Mouse (Mus musculus): Measurements from ENCODE around the gene Zmynd12. TPM values are rescaled to one million over a fixed set of nuclear protein-coding genes. Genes with fewer than 3 reads are reported as not detected.

Zmynd12 gene
- polyA plus RNA-seq, 1 experiment from 2014 or later, result 0.23 TPM

GRCm38 (mm10) chr4:119473150-119473549, 50.5 kb downstream of the Zmynd12 start:
- Histone ChIP-seq H3K4me3 (ENCODE audit: low read depth, low read length) (no peak overlapping the region), H3K4me2 (replicated peaks; ENCODE audit: low read depth, low read length) (no peak overlapping the region), H3K27me3 (ENCODE audit: control insufficient read depth, insufficient read depth, low read length) (no peaks in the 10 kb centered on the region), H3K9ac (ENCODE audit: low read depth, low read length) (no peak overlapping the region), H3K36me3 (ENCODE audit: control insufficient read depth, insufficient read depth, low read length) (no peaks in the 10 kb centered on the region), H3K4me1 (replicated peaks; ENCODE audit: control insufficient read depth, insufficient read depth, low read length) (no peaks in the 10 kb centered on the region), H3K27ac (ENCODE audit: low read depth, low read length) (no peak overlapping the region), H3K9me3 (ENCODE audit: control insufficient read depth, low read length) (no peaks in the 10 kb centered on the region)
- no peak for ATAC-seq (ENCODE audit: low FRiP score)
- 66% methylated on average over 5 of the region's 5 CpGs for WGBS
- DNase-seq (ENCODE audit: low spot score), result no peak

- H3K4me1 ChIP-seq (replicated peaks; ENCODE audit: control insufficient read depth, insufficient read depth, low read length), result no peaks in the 10 kb centered on the region
- WGBS, result 60% methylated on average over 9 of the region's 9 CpGs
- ATAC-seq (ENCODE audit: low FRiP score), result no peak
- no peak overlapping the region for H3K4me3 ChIP-seq (ENCODE audit: low read depth, low read length)
- no peaks in the 10 kb centered on the region for H3K27me3 ChIP-seq (ENCODE audit: control insufficient read depth, insufficient read depth, low read length)
- H3K9me3 ChIP-seq (ENCODE audit: control insufficient read depth, low read length), result no peaks in the 10 kb centered on the region
- H3K4me2 ChIP-seq (replicated peaks; ENCODE audit: low read depth, low read length), result no peak overlapping the region
- H3K27ac ChIP-seq (ENCODE audit: low read depth, low read length), result no peak overlapping the region
- no peak overlapping the region for H3K9ac ChIP-seq (ENCODE audit: low read depth, low read length)
- H3K36me3 ChIP-seq (ENCODE audit: control insufficient read depth, insufficient read depth, low read length), result no peaks in the 10 kb centered on the region
- no peak for DNase-seq (ENCODE audit: low spot score)
These were observed 60.4 kb downstream of the Zmynd12 start for GRCm38 (mm10) chr4:119483051-119483450.

GRCm38 (mm10) chr4:119484882-119485281, 62.3 kb downstream of the Zmynd12 start:
- ATAC-seq (ENCODE audit: low FRiP score), result no peak
- DNase-seq (ENCODE audit: low spot score), result no peak
- Histone ChIP-seq H3K4me3 (ENCODE audit: low read depth, low read length) (no peak overlapping the region), H3K9me3 (ENCODE audit: control insufficient read depth, low read length) (no peaks in the 10 kb centered on the region), H3K27ac (ENCODE audit: low read depth, low read length) (no peak overlapping the region), H3K36me3 (ENCODE audit: control insufficient read depth, insufficient read depth, low read length) (no peaks in the 10 kb centered on the region), H3K9ac (ENCODE audit: low read depth, low read length) (no peak overlapping the region), H3K4me2 (replicated peaks; ENCODE audit: low read depth, low read length) (no peak overlapping the region), H3K27me3 (ENCODE audit: control insufficient read depth, insufficient read depth, low read length) (no peaks in the 10 kb centered on the region), H3K4me1 (replicated peaks; ENCODE audit: control insufficient read depth, insufficient read depth, low read length) (no peaks in the 10 kb centered on the region)
- 82% methylated on average over 7 of the region's 7 CpGs for WGBS

GRCm38 (mm10) chr4:119489666-119490065, 67.1 kb downstream of the Zmynd12 start:
- no peak overlapping the region for H3K4me2 ChIP-seq (replicated peaks; ENCODE audit: low read depth, low read length)
- no peak for DNase-seq (ENCODE audit: low spot score)
- WGBS, result 86% methylated on average over 10 of the region's 10 CpGs
- no peak overlapping the region for H3K4me3 ChIP-seq (ENCODE audit: low read depth, low read length)
- peaks cover 6% of the 10 kb centered on the region; the same call in 1 of the 2 replicates for H3K27me3 ChIP-seq (ENCODE audit: control insufficient read depth, insufficient read depth, low read length)
- no peak overlapping the region for H3K27ac ChIP-seq (ENCODE audit: low read depth, low read length)
- H3K4me1 ChIP-seq (replicated peaks; ENCODE audit: control insufficient read depth, insufficient read depth, low read length), result no peaks in the 10 kb centered on the region
- H3K9ac ChIP-seq (ENCODE audit: low read depth, low read length), result no peak overlapping the region
- no peak for ATAC-seq (ENCODE audit: low FRiP score)
- no peaks in the 10 kb centered on the region for H3K9me3 ChIP-seq (ENCODE audit: control insufficient read depth, low read length)
- no peaks in the 10 kb centered on the region for H3K36me3 ChIP-seq (ENCODE audit: control insufficient read depth, insufficient read depth, low read length)

- DNase-seq (ENCODE audit: low spot score) (peak; percentile 54), ATAC-seq (ENCODE audit: low FRiP score) (no peak)
- H3K36me3 ChIP-seq (ENCODE audit: control insufficient read depth, insufficient read depth, low read length), result no peaks in the 10 kb centered on the region
- no peak overlapping the region for H3K4me2 ChIP-seq (replicated peaks; ENCODE audit: low read depth, low read length)
- peaks cover 6% of the 10 kb centered on the region; the same call in 1 of the 2 replicates for H3K27me3 ChIP-seq (ENCODE audit: control insufficient read depth, insufficient read depth, low read length)
- H3K4me1 ChIP-seq (replicated peaks; ENCODE audit: control insufficient read depth, insufficient read depth, low read length), result no peaks in the 10 kb centered on the region
- no peak overlapping the region for H3K27ac ChIP-seq (ENCODE audit: low read depth, low read length)
- no peak overlapping the region for H3K9ac ChIP-seq (ENCODE audit: low read depth, low read length)
- H3K4me3 ChIP-seq (ENCODE audit: low read depth, low read length), result no peak overlapping the region
- WGBS, result 78% methylated on average over 3 of the region's 3 CpGs
- H3K9me3 ChIP-seq (ENCODE audit: control insufficient read depth, low read length), result no peaks in the 10 kb centered on the region
These were observed 68.2 kb downstream of the Zmynd12 start for GRCm38 (mm10) chr4:119490806-119491205.

- H3K4me1 ChIP-seq (replicated peaks; ENCODE audit: control insufficient read depth, insufficient read depth, low read length), result no peaks in the 10 kb centered on the region
These were observed 69.8 kb downstream of the Zmynd12 start, which contains the start of gene Rimkla for GRCm38 (mm10) chr4:119492291-119492932. Gene Rimkla, minus strand, starts transcription at chr4:119492628.

GRCm38 (mm10) chr4:119492933-119493327, 70.3 kb downstream of the Zmynd12 start:
- Histone ChIP-seq H3K36me3 (ENCODE audit: control insufficient read depth, insufficient read depth, low read length) (no peaks in the 10 kb centered on the region), H3K27me3 (ENCODE audit: control insufficient read depth, insufficient read depth, low read length) (peaks cover 6% of the 10 kb centered on the region; the same call in 1 of the 2 replicates), H3K9ac (ENCODE audit: low read depth, low read length) (peak overlapping the region; percentile 57), H3K4me2 (replicated peaks; ENCODE audit: low read depth, low read length) (peak overlapping the region; percentile 91), H3K4me3 (ENCODE audit: low read depth, low read length) (peak overlapping the region; percentile 54), H3K4me1 (replicated peaks; ENCODE audit: control insufficient read depth, insufficient read depth, low read length) (no peaks in the 10 kb centered on the region), H3K9me3 (ENCODE audit: control insufficient read depth, low read length) (no peaks in the 10 kb centered on the region), H3K27ac (ENCODE audit: low read depth, low read length) (peak overlapping the region; percentile 65; the same call in 1 of the 2 replicates)
- WGBS, result 32% methylated on average over 10 of the region's 10 CpGs
- DNase-seq (ENCODE audit: low spot score) (no peak), ATAC-seq (ENCODE audit: low FRiP score) (peak; percentile 63)

More at GRCm38 (mm10) chr4:119492291-119492932, 69.8 kb downstream of the Zmynd12 start, which contains the start of gene Rimkla:
- peak within 1 kb of the TSS; percentile 57 for H3K9ac ChIP-seq (ENCODE audit: low read depth, low read length)
- peaks cover 6% of the 10 kb centered on the region; the same call in 1 of the 2 replicates for H3K27me3 ChIP-seq (ENCODE audit: control insufficient read depth, insufficient read depth, low read length)
- peak within 1 kb of the TSS; percentile 65 for H3K27ac ChIP-seq (ENCODE audit: low read depth, low read length)
- peak within 1 kb of the TSS; percentile 91 for H3K4me2 ChIP-seq (replicated peaks; ENCODE audit: low read depth, low read length)
- peak within 1 kb of the TSS; percentile 54 for H3K4me3 ChIP-seq (ENCODE audit: low read depth, low read length)
- H3K36me3 ChIP-seq (ENCODE audit: control insufficient read depth, insufficient read depth, low read length), result no peaks in the 10 kb centered on the region
- ATAC-seq (ENCODE audit: low FRiP score), result peak; percentile 93
- WGBS, result under 1% methylated on average over 70 of the region's 77 CpGs
- no peaks in the 10 kb centered on the region for H3K9me3 ChIP-seq (ENCODE audit: control insufficient read depth, low read length)
- peak; percentile 82 for DNase-seq (ENCODE audit: low spot score)

- Histone ChIP-seq H3K4me1 (replicated peaks; ENCODE audit: control insufficient read depth, insufficient read depth, low read length) (no peaks in the 10 kb centered on the region), H3K9ac (ENCODE audit: low read depth, low read length) (no peak overlapping the region), H3K4me2 (replicated peaks; ENCODE audit: low read depth, low read length) (no peak overlapping the region), H3K27ac (ENCODE audit: low read depth, low read length) (no peak overlapping the region), H3K9me3 (ENCODE audit: control insufficient read depth, low read length) (no peaks in the 10 kb centered on the region), H3K4me3 (ENCODE audit: low read depth, low read length) (no peak overlapping the region), H3K36me3 (ENCODE audit: control insufficient read depth, insufficient read depth, low read length) (no peaks in the 10 kb centered on the region), H3K27me3 (ENCODE audit: control insufficient read depth, insufficient read depth, low read length) (no peaks in the 10 kb centered on the region; the same call in 1 of the 2 replicates)
- ATAC-seq (ENCODE audit: low FRiP score) (no peak), DNase-seq (ENCODE audit: low spot score) (no peak)
- 62% methylated on average over 5 of the region's 5 CpGs for WGBS
These were observed 75.8 kb downstream of the Zmynd12 start for GRCm38 (mm10) chr4:119498319-119498848.

- no peaks in the 10 kb centered on the region for H3K4me1 ChIP-seq (replicated peaks; ENCODE audit: control insufficient read depth, insufficient read depth, low read length)
- no peak overlapping the region for H3K27ac ChIP-seq (ENCODE audit: low read depth, low read length)
- H3K27me3 ChIP-seq (ENCODE audit: control insufficient read depth, insufficient read depth, low read length), result no peaks in the 10 kb centered on the region
- no peak overlapping the region for H3K4me2 ChIP-seq (replicated peaks; ENCODE audit: low read depth, low read length)
- ATAC-seq (ENCODE audit: low FRiP score), result no peak
- H3K36me3 ChIP-seq (ENCODE audit: control insufficient read depth, insufficient read depth, low read length), result no peaks in the 10 kb centered on the region
- DNase-seq (ENCODE audit: low spot score), result no peak
- no peak overlapping the region for H3K9ac ChIP-seq (ENCODE audit: low read depth, low read length)
- H3K9me3 ChIP-seq (ENCODE audit: control insufficient read depth, low read length), result no peaks in the 10 kb centered on the region
- WGBS, result 69% methylated on average over 2 of the region's 2 CpGs
- H3K4me3 ChIP-seq (ENCODE audit: low read depth, low read length), result no peak overlapping the region
These were observed 89.0 kb downstream of the Zmynd12 start for GRCm38 (mm10) chr4:119511591-119511990.
